Mouse (Mus musculus) lung, adult 2 months (tissue): ENCODE data around the gene Cacna1e. TPM values are rescaled to one million over a fixed set of nuclear protein-coding genes. Genes with fewer than 3 reads are reported as not detected.

Experiments used
- DNase-seq: peaks from one replicate; pipeline ENCODE4 v3.0.0; 2022
- H3K4me1 ChIP-seq: fragments of 200-500 bp; 2 replicates; pipeline ENCODE4 v1.6.1; 2011; ENCODE audit warnings: low read length; ENCODE audit not compliant: control insufficient read depth, insufficient read depth
- H3K4me3 ChIP-seq: fragments of 200-500 bp; replicated peaks from 2 replicates; pipeline ENCODE3; 2011; ENCODE audit warnings: low read depth, mild to moderate bottlenecking, control low read depth, low read length; ENCODE audit errors: extremely low read depth
- CTCF ChIP-seq: fragments of 200-500 bp; IDR thresholded peaks from 2 replicates; pipeline ENCODE4 v1.5.1; 2011; ENCODE audit warnings: mild to moderate bottlenecking, low read length, control low read depth; ENCODE audit not compliant: insufficient read depth
- POLR2A ChIP-seq: fragments of 200-500 bp; IDR thresholded peaks from 2 replicates; pipeline ENCODE4 v1.6.1; 2011; ENCODE audit warnings: low read depth, mild to moderate bottlenecking, control low read depth, low read length, borderline replicate concordance; ENCODE audit errors: extremely low read depth
- WGBS: fragments of 180-500 bp; shearing (Covaris S2); methylation state at CpG from one replicate; pipeline ENCODE4 v1.1.7; 2018; 5-methylcytosine and 5-hydroxymethylcytosine counted together
- polyA plus RNA-seq: library from polyadenylated mRNA; depleted of rRNA; stranded (reverse); fragments of >200 nt; gene quantifications from 2 replicates; pipeline ENCODE4 v1.2.3, GENCODE M21; 2012

Cacna1e gene
- polyA plus RNA-seq, 1 experiment, result 0.41 TPM

DNA sequence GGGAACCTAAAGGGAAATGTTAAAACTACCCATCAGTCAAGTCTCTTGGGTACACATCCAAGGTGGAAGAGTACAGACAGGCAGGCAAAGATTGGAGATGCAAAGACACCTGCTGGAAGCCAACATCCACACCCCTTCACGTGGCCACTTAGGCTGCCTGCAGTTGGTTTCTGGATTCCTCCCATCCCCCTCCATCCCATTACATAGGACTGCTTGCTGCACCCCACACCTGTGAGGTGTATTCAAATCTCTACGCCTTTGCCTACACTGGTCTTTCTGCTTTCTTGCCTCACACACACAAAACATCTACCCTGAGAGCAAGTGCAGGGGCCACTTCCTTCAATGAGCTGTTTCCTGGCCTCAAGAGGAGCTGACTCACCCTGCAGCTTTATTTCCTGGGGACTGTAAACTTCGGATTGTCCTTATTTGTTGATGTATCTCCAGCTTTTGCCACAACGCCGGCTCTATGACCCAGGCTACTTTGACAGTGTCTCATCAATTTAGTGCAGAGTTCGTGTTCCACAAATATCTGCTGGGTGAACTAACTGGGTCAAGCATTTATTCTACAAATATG is 43.2 kb downstream of the Cacna1e start:
- TF ChIP-seq POLR2A, result no peak
- no peak for TF ChIP-seq CTCF
- H3K4me1 ChIP-seq, result no peaks in the 10 kb centered on the region

DNA sequence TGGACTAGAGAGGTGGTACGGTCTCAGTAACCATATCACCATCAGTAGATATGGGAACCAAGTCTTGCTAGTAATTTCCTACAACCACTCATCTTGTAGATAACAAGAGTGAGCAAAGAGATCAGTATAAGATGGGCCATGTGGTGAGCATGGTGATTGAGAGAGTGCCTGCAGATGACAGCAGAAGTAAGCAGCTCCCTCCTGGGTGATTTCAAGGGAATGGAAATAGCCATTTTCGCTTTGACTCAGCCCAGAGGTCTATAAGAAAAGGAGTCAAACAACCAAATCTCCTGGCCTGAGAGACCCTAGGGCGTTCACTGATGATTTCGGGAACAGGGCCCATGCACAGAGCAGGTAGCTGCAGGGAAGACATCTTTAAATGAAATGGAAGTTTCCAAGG is 45.0 kb downstream of the Cacna1e start:
- Histone ChIP-seq H3K4me1 (no peaks in the 10 kb centered on the region), H3K4me3 (no peak overlapping the region)
- 84% methylated on average over 4 of the region's 4 CpGs for WGBS
- DNase-seq, result no peak
- TF ChIP-seq CTCF, result no peak
- TF ChIP-seq POLR2A, result no peak

More for the DNA sequence above, 43.2 kb downstream of the Cacna1e start:
- 42% methylated on average over 6 of the region's 6 CpGs for WGBS
- DNase-seq, result no peak
- no peak overlapping the region for H3K4me3 ChIP-seq

DNA sequence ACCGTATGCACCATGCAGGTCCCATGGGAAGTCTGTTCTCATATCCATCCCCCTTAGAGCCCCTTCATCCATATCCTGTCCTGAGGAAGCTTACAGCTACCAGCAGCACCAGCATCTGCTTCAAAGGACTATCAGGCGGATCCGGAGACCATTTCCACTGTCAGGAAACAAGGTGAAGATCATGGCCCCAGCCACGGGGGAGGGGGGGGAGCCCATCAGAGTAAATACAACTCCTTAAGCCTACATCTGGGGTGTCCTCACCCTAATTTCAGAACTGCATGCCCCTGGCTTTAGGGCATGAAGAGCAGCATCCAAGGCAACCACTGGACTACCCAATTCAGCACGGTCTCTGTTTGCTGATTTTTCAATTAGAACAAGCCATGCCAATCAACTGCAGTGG is 47.8 kb downstream of the Cacna1e start:
- WGBS, result 77% methylated on average over 5 of the region's 5 CpGs
- Histone ChIP-seq H3K4me1 (no peaks in the 10 kb centered on the region), H3K4me3 (no peak overlapping the region)
- TF ChIP-seq POLR2A, result no peak
- no peak for TF ChIP-seq CTCF
- DNase-seq, result no peak

DNA sequence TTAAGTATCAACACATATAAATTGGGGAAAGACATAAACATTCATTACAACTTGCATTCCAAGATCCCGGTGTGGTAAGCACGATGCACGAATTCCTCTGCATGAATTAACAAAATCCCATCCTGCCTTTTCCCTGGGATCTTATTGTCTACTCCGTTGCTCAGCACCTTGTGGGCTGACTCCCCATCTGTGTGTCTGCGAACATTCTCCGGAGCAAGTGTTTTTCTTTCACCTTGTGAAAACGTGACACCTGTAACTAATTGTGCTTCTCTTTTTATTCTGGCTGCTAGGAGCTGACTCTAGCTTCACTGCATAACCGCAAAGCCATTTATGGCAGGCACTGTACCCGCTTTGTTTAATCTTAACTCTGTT is 52.1 kb downstream of the Cacna1e start:
- DNase-seq, result no peak
- no peaks in the 10 kb centered on the region for H3K4me1 ChIP-seq
- no peak overlapping the region for H3K4me3 ChIP-seq
- TF ChIP-seq POLR2A, result no peak
- TF ChIP-seq CTCF, result no peak
- WGBS, result 85% methylated on average over 9 of the region's 9 CpGs

DNA sequence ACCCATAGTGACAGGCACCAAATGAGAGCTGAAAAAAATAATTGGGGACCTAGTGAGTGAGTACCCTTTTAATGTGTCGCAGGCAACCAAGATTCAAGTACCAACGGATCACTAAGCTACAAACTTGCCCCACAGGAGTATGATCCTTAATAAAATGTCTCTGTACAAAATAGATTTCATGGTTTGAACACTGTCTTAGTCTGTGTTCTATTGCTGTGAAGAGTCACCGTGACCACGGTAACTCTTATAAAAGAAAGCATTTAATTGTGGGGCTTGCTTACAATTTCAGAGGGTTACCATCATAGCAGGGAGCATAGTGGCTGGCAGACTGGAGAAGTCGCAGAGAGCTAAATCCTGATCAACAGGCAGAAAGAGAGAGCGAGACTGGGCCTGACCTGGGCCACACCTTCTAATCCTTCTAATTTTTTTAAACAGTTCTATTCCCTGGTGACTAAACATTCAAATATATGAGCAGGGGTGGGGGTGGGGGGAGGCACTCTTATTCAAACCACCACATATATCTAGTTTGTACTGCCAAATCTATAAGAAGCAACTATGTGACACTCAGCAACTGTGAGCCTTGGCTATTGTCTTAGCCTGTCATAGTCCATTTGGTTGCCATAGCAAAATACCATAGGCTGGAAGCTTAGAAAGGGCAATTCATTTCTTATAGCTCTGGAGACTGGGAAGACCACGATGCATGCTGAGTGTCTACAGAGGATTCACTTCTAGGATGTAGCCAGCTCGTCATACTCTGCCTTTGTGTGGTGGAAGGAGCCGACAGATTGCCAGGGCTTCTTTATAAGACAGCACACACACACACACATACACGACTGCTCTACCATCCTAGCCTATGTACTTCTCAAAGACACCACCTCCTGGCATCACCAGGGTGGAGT is 52.8 kb downstream of the Cacna1e start:
- H3K4me1 ChIP-seq, result no peaks in the 10 kb centered on the region
- 89% methylated on average over 10 of the region's 10 CpGs for WGBS
- no peak for TF ChIP-seq CTCF
- no peak overlapping the region for H3K4me3 ChIP-seq
- no peak for DNase-seq

DNA sequence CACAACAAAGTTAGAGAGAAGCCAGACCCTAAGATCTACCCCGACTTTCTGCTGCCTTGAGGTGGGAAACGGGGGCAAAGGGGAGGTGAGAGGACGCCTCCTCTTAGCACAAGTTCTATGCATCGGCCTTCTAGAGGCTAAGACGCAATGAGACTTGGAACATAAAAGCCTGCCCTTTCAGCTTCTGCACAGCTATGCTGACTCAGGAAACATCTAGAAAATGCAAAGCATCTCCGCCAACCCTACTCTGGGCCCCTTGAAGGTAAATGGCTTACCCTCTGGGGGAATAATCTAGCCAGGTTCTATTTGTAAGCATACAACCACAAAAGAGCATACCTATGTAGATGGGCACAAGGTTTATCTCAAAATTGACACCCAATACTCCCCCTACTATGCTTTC is 54.2 kb downstream of the Cacna1e start:
- H3K4me3 ChIP-seq, result no peak overlapping the region
- WGBS, result 84% methylated on average over 6 of the region's 6 CpGs
- H3K4me1 ChIP-seq, result no peaks in the 10 kb centered on the region
- TF ChIP-seq POLR2A (no peak), CTCF (no peak)
- no peak for DNase-seq

DNA sequence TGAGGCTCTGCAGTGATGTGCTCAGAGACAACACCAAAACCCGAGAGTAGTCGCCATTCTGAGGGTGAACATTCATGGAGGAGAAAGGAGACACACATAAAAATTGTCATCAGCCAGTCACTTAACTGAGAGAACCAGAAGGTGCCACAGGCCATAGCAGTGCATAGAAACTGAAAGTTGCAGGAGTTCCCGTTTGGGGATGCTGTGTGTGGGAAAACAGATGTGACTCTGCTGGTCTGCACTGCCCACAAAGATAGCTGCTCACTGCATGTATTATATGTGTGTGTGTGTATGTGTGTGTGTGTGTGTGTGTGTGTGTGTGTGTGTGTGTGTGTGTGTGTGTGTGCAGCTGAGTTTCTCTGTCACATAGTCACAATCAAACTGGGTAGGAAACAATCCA is 61.2 kb downstream of the Cacna1e start:
- Histone ChIP-seq H3K4me3 (no peak overlapping the region), H3K4me1 (no peaks in the 10 kb centered on the region)
- no peak for DNase-seq
- TF ChIP-seq POLR2A (no peak), CTCF (no peak)
- 57% methylated on average over 3 of the region's 3 CpGs for WGBS

DNA sequence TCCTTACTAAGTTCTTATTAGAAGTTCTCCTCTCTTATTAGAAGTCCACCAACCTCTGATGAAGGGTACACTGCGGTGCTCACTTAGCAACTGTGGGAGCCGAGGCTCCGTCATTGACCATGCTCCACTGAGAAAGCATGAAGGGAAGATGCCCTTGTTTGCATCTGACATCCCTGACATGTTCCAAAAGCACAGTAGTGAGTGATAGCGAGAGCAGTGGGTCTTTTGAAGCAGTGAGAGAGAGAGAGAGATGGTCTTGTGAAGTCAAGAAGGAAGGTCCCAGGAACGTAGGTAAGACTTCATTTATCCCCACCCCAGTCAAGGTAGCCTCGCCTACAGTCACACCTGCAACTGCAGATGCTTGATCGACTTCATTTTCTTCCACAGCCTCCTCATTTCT is 63.9 kb downstream of the Cacna1e start:
- no peak for DNase-seq
- no peaks in the 10 kb centered on the region for H3K4me1 ChIP-seq
- TF ChIP-seq POLR2A (no peak), CTCF (no peak)
- 89% methylated on average over 7 of the region's 7 CpGs for WGBS
- H3K4me3 ChIP-seq, result no peak overlapping the region

DNA sequence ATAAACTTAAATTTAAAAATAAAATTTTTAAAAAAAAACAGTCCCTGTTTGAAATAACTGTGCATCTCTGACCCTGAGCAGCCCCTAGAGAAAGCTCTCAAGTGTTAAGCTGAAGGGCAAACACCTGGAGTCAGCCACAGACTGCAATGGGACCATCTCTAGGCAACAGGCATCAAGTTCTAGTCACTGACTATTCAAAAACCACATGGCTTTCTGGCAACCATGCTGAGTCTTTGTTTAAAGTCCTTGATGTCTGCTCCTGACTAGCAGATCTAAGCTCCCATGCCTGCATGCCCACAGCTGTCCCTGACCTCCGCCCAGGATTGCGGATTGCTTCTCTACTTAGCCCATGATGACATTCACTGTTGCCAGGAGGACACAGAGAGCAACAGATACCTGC is 64.3 kb downstream of the Cacna1e start:
- H3K4me1 ChIP-seq, result no peaks in the 10 kb centered on the region
- TF ChIP-seq POLR2A (no peak), CTCF (no peak)
- WGBS, result 74% methylated on average over 2 of the region's 2 CpGs
- no peak overlapping the region for H3K4me3 ChIP-seq
- DNase-seq, result no peak

DNA sequence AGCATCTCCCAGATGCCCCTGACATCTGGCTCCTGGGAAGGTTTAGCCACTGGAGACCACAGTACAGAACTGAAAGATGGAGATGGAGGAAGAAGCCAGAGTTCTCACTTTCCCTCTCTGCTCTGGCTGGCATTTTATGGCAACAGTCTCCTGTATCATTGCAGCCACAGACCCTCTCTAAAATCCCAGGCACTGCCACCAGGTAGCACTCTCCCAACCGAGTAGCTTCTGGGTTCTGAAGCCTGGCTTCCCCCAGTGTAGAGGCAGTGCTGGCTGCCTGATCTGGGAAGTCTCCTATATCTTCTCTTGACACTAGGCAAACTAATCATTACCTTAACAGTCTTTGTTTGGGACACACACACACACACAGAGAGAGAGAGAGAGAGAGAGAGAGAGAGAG is 65.6 kb downstream of the Cacna1e start:
- DNase-seq, result no peak
- TF ChIP-seq POLR2A (no peak), CTCF (no peak)
- Histone ChIP-seq H3K4me1 (no peaks in the 10 kb centered on the region), H3K4me3 (no peak overlapping the region)
- WGBS, result 29% methylated on average over 1 of the region's 1 CpGs
